Mouse (Mus musculus) lung, adult 10 weeks (tissue): Measurements from ENCODE around the gene Slc25a10. TPM values are rescaled to one million over a fixed set of nuclear protein-coding genes. Genes with fewer than 3 reads are reported as not detected.

Experiments used
- polyA plus RNA-seq: library from polyadenylated mRNA; stranded (reverse); fragments of 350-450 nt; fragmentation: Illumina TruSeq; extraction: RNeasy Lipid Tissue Mini Kit (QIAGEN cat#74804); gene quantifications from one replicate; pipeline ENCODE4 v1.2.3, GENCODE M21; 2014; ENCODE audit warnings: low read depth, low replicate concordance; ENCODE audit not compliant: insufficient read depth

Gene Slc25a10
- polyA plus RNA-seq = 42.5 TPM

GRCm38 (mm10) chr11:120491317-120492023 is at the start of gene Slc25a10:
TSS of gene Slc25a10 (plus strand) at chr11:120491840.

GRCm38 (mm10) chr11:120442344-120442743 is 49.3 kb upstream of the Slc25a10 start, which contains the start of gene Tspan10:
TSS of gene Tspan10 (plus strand) at chr11:120442644.

GRCm38 (mm10) chr11:120453306-120453705 is 38.3 kb upstream of the Slc25a10 start, which contains the start of gene Pde6g:
TSS of gene Pde6g (minus strand) at chr11:120453500.

GRCm38 (mm10) chr11:120457772-120458751 is 33.6 kb upstream of the Slc25a10 start, which contains the start of the genes Oxld1 and Ccdc137:
TSS of gene Oxld1 (minus strand) at chr11:120458068.
TSS of gene Ccdc137 (plus strand) at chr11:120458115.

GRCm38 (mm10) chr11:120467051-120467735 is 24.4 kb upstream of the Slc25a10 start, which contains the start of gene Arl16:
TSS of gene Arl16 (minus strand) at chr11:120467607.

GRCm38 (mm10) chr11:120484265-120484981 is 7.2 kb upstream of the Slc25a10 start, which contains the start of gene Mrpl12:
TSS of gene Mrpl12 (plus strand) at chr11:120484613.

GRCm38 (mm10) chr11:120530085-120530964 is 38.7 kb downstream of the Slc25a10 start, which contains the start of gene Gcgr:
TSS of gene Gcgr (plus strand) at chr11:120530699.

Other genes starting within 250 kb of the Slc25a10 start
- 1,316 TPM for gene Actg1, start 143.3 kb upstream of the Slc25a10 start, polyA plus RNA-seq
- gene Fscn2, start 130.3 kb upstream of the Slc25a10 start, polyA plus RNA-seq = 0.33 TPM
- gene Faap100, start 113.1 kb upstream of the Slc25a10 start, polyA plus RNA-seq = 10.2 TPM
- 19.5 TPM for gene Nploc4, start 54.1 kb upstream of the Slc25a10 start, polyA plus RNA-seq
- not detected for gene Tspan10, start 49.2 kb upstream of the Slc25a10 start, polyA plus RNA-seq
- gene Pde6g, start 38.3 kb upstream of the Slc25a10 start, polyA plus RNA-seq = not detected
- gene Oxld1, start 33.8 kb upstream of the Slc25a10 start, polyA plus RNA-seq = 13.4 TPM
- 13.6 TPM for gene Ccdc137, start 33.7 kb upstream of the Slc25a10 start, polyA plus RNA-seq
- gene Arl16, start 24.2 kb upstream of the Slc25a10 start, polyA plus RNA-seq = 10.8 TPM
- gene Mrpl12, start 7.2 kb upstream of the Slc25a10 start, polyA plus RNA-seq = 65.4 TPM
- 0.15 TPM for gene Gcgr, start 38.9 kb downstream of the Slc25a10 start, polyA plus RNA-seq
- gene Mcrip1, start 57.9 kb downstream of the Slc25a10 start, polyA plus RNA-seq = 138 TPM
- gene Ppp1r27, start 59.3 kb downstream of the Slc25a10 start, polyA plus RNA-seq = not detected
- 289 TPM for gene P4hb, start 81.4 kb downstream of the Slc25a10 start, polyA plus RNA-seq
- gene Arhgdia, start 89.8 kb downstream of the Slc25a10 start, polyA plus RNA-seq = 361 TPM
- 49.0 TPM for gene Alyref, start 106.5 kb downstream of the Slc25a10 start, polyA plus RNA-seq
- gene Anapc11, start 106.6 kb downstream of the Slc25a10 start, polyA plus RNA-seq = 82.6 TPM
- 1.3 TPM for gene Npb, start 116.6 kb downstream of the Slc25a10 start, polyA plus RNA-seq
- gene Pcyt2, start 126.1 kb downstream of the Slc25a10 start, polyA plus RNA-seq = 51.7 TPM
- 39.1 TPM for gene Sirt7, start 133.4 kb downstream of the Slc25a10 start, polyA plus RNA-seq
- gene Mafg, start 141.8 kb downstream of the Slc25a10 start, polyA plus RNA-seq = 17.0 TPM
- 1.4 TPM for gene Pycr1, start 151.9 kb downstream of the Slc25a10 start, polyA plus RNA-seq
- 1.6 TPM for gene Myadml2, start 156.3 kb downstream of the Slc25a10 start, polyA plus RNA-seq
- gene Notum, start 169.3 kb downstream of the Slc25a10 start, polyA plus RNA-seq = 8.1 TPM
- gene Aspscr1, start 181.1 kb downstream of the Slc25a10 start, polyA plus RNA-seq = 44.2 TPM
- 82.4 TPM for gene Cenpx, start 221.9 kb downstream of the Slc25a10 start, polyA plus RNA-seq
- gene Lrrc45, start 222.1 kb downstream of the Slc25a10 start, polyA plus RNA-seq = 15.4 TPM
- gene Rac3, start 229.6 kb downstream of the Slc25a10 start, polyA plus RNA-seq = 44.3 TPM
- 185 TPM for gene Dcxr, start 235.4 kb downstream of the Slc25a10 start, polyA plus RNA-seq
- 5,777 TPM for gene Cbr2, start 240.3 kb downstream of the Slc25a10 start, polyA plus RNA-seq